Mouse (Mus musculus) hindbrain, embryonic 14.5 days (tissue): ENCODE measurements at regions not wholly inside any gene's neighbourhood (a gene's known extent, or its start where the extent isn't known, plus 50 kb on each side); places are given as distances from the start of the nearest gene placed in this dataset.
A peak's percentile ranks its signal among the peaks of the same experiment; 100 is the strongest.

Experiments
- ATAC-seq: fragments of 200-750 bp; cut with Nextera tagmentation; 2 replicates; pipeline ENCODE4 v1.8.0; 2017; ENCODE audit warnings: moderate number of reproducible peaks, mild to moderate bottlenecking, moderate TSS enrichment, moderate library complexity; ENCODE audit not compliant: low FRiP score
- DNase-seq: peaks from one replicate; pipeline ENCODE4 v3.0.0-alpha.2; 2015; ENCODE audit warnings: low spot score
- H3K27ac ChIP-seq: fragments of 300-500 bp; sonication (generic); 2 replicates; pipeline ENCODE4 v1.5.1; 2014; ENCODE audit warnings: mild to moderate bottlenecking, moderate library complexity
- H3K27me3 ChIP-seq: fragments of 300-500 bp; sonication (generic); 2 replicates; pipeline ENCODE4 v1.6.1; 2014; ENCODE audit warnings: mild to moderate bottlenecking, low read length, mixed read lengths; ENCODE audit not compliant: control insufficient read depth, insufficient read depth
- H3K36me3 ChIP-seq: fragments of 300-500 bp; sonication (generic); replicated peaks from 2 replicates; pipeline ENCODE4 v1.6.1; 2014; ENCODE audit not compliant: control insufficient read depth, insufficient read depth
- H3K4me1 ChIP-seq: fragments of 300-500 bp; sonication (generic); replicated peaks from 2 replicates; pipeline ENCODE4 v1.6.1; 2014; ENCODE audit warnings: antibody characterized with exemption, low read length, mixed read lengths; ENCODE audit not compliant: control insufficient read depth, insufficient read depth
- H3K4me2 ChIP-seq: fragments of 300-500 bp; sonication (generic); replicated peaks from 2 replicates; pipeline ENCODE4 v1.6.1; 2014; ENCODE audit warnings: mild to moderate bottlenecking, moderate library complexity
- H3K4me3 ChIP-seq: fragments of 300-500 bp; sonication (generic); replicated peaks from 2 replicates; pipeline ENCODE4 v1.5.1; 2014; ENCODE audit warnings: mild to moderate bottlenecking, low read length
- H3K9ac ChIP-seq: fragments of 300-500 bp; sonication (generic); 2 replicates; pipeline ENCODE4 v1.6.1; 2014
- H3K9me3 ChIP-seq: fragments of 300-500 bp; sonication (generic); 2 replicates; pipeline ENCODE4 v1.6.1; 2016; ENCODE audit warnings: low read length; ENCODE audit not compliant: control insufficient read depth
- WGBS: fragments of 180-500 bp; shearing (Covaris S2); extraction: QIAGEN DNeasy Blood & Tissue Kit; methylation state at CpG from one replicate; pipeline ENCODE4 v1.1.7; 2014; 5-methylcytosine and 5-hydroxymethylcytosine counted together

- ATAC-seq (no peak), DNase-seq (no peak)
- 91% methylated on average over 5 of the region's 5 CpGs for WGBS
- Histone ChIP-seq H3K4me2 (no peak overlapping the region), H3K27me3 (no peaks in the 10 kb centered on the region), H3K36me3 (no peaks in the 10 kb centered on the region), H3K4me3 (no peak overlapping the region), H3K9ac (no peak overlapping the region), H3K27ac (no peak overlapping the region), H3K9me3 (no peaks in the 10 kb centered on the region), H3K4me1 (peaks cover 5% of the 10 kb centered on the region; the same call in 1 of the 2 replicates)
Measured at GRCm38 (mm10) chr7:90066275-90066674, 63.7 kb upstream of the Picalm start.

GRCm38 (mm10) chr7:90067961-90068665 lies 61.9 kb upstream of the Picalm start:
- no peaks in the 10 kb centered on the region for H3K9me3 ChIP-seq
- H3K27me3 ChIP-seq, result no peaks in the 10 kb centered on the region
- no peak overlapping the region for H3K9ac ChIP-seq
- peak overlapping the region; percentile 44; the same call in 1 of the 2 replicates for H3K27ac ChIP-seq
- peaks cover 5% of the 10 kb centered on the region; the same call in 1 of the 2 replicates for H3K4me1 ChIP-seq
- ATAC-seq, result 0 out of 2 replicates have a peak, but pooled peaks have one; percentile 37
- WGBS, result 78% methylated on average over 3 of the region's 3 CpGs
- peak; percentile 60 for DNase-seq
- H3K4me2 ChIP-seq, result no peak overlapping the region
- no peaks in the 10 kb centered on the region for H3K36me3 ChIP-seq
- no peak overlapping the region for H3K4me3 ChIP-seq

- Histone ChIP-seq H3K9me3 (no peaks in the 10 kb centered on the region), H3K4me2 (no peak overlapping the region), H3K4me3 (no peak overlapping the region), H3K36me3 (no peaks in the 10 kb centered on the region), H3K4me1 (peaks cover 5% of the 10 kb centered on the region; the same call in 1 of the 2 replicates), H3K9ac (no peak overlapping the region), H3K27me3 (no peaks in the 10 kb centered on the region), H3K27ac (no peak overlapping the region)
- ATAC-seq, result no peak
- WGBS, result 74% methylated on average over 7 of the region's 7 CpGs
- no peak for DNase-seq
Measured at GRCm38 (mm10) chr7:90070267-90070666, 59.7 kb upstream of the Picalm start.

GRCm38 (mm10) chr7:90073865-90074264 lies 56.1 kb upstream of the Picalm start:
- H3K9ac ChIP-seq, result no peak overlapping the region
- no peak for ATAC-seq

GRCm38 (mm10) chr7:90074592-90074991 lies 55.4 kb upstream of the Picalm start:
- 75% methylated on average over 2 of the region's 2 CpGs for WGBS
- H3K27ac ChIP-seq, result no peak overlapping the region
- DNase-seq, result no peak
- no peak for ATAC-seq
- no peak overlapping the region for H3K4me2 ChIP-seq
- H3K9ac ChIP-seq, result no peak overlapping the region
- H3K36me3 ChIP-seq, result no peaks in the 10 kb centered on the region
- no peaks in the 10 kb centered on the region for H3K9me3 ChIP-seq
- H3K4me1 ChIP-seq, result no peaks in the 10 kb centered on the region
- no peak overlapping the region for H3K4me3 ChIP-seq
- no peaks in the 10 kb centered on the region for H3K27me3 ChIP-seq

More at GRCm38 (mm10) chr7:90073865-90074264, 56.1 kb upstream of the Picalm start:
- no peak overlapping the region for H3K4me2 ChIP-seq
- no peaks in the 10 kb centered on the region for H3K9me3 ChIP-seq
- H3K4me1 ChIP-seq, result no peaks in the 10 kb centered on the region
- no peaks in the 10 kb centered on the region for H3K27me3 ChIP-seq
- H3K27ac ChIP-seq, result no peak overlapping the region
- 91% methylated on average over 5 of the region's 5 CpGs for WGBS
- no peak overlapping the region for H3K4me3 ChIP-seq
- DNase-seq, result no peak
- no peaks in the 10 kb centered on the region for H3K36me3 ChIP-seq

- no peak overlapping the region for H3K4me3 ChIP-seq
- no peaks in the 10 kb centered on the region for H3K4me1 ChIP-seq
- DNase-seq (no peak), ATAC-seq (no peak)
- H3K27me3 ChIP-seq, result no peaks in the 10 kb centered on the region
- no peaks in the 10 kb centered on the region for H3K36me3 ChIP-seq
- H3K9ac ChIP-seq, result no peak overlapping the region
- no peak overlapping the region for H3K4me2 ChIP-seq
- 85% methylated on average over 2 of the region's 2 CpGs for WGBS
- H3K9me3 ChIP-seq, result no peaks in the 10 kb centered on the region
- H3K27ac ChIP-seq, result no peak overlapping the region
Measured at GRCm38 (mm10) chr7:90077565-90077964, 52.4 kb upstream of the Picalm start.

GRCm38 (mm10) chr7:90080083-90080772 lies 49.8 kb upstream of the Picalm start:
- no peaks in the 10 kb centered on the region for H3K36me3 ChIP-seq

More at GRCm38 (mm10) chr7:90080083-90080772, 49.8 kb upstream of the Picalm start:
- Histone ChIP-seq H3K4me2 (no peak overlapping the region), H3K9ac (no peak overlapping the region), H3K9me3 (no peaks in the 10 kb centered on the region), H3K4me1 (no peaks in the 10 kb centered on the region), H3K4me3 (no peak overlapping the region), H3K27ac (no peak overlapping the region), H3K27me3 (no peaks in the 10 kb centered on the region)
- WGBS, result 80% methylated on average over 7 of the region's 7 CpGs
- no peak for ATAC-seq
- no peak for DNase-seq
